Mouse (Mus musculus) layer of hippocampus, adult 2 months (tissue): Measurements from ENCODE around the gene Sbno2. TPM values are rescaled to one million over a fixed set of nuclear protein-coding genes. Genes with fewer than 3 reads are reported as not detected.

ENCODE experiments used
- DNase-seq, 2 experiments: peaks; one replicate each; pipeline ENCODE4 v3.0.0; 2022; ENCODE audit warnings: low spot score in 2 of 2
- H3K27ac ChIP-seq: fragments of 200-600 bp; 2 replicates; pipeline ENCODE4 v1.8.1; 2022
- H3K4me3 ChIP-seq: fragments of 200-600 bp; 2 replicates; pipeline ENCODE4 v1.8.1; 2022; ENCODE audit warnings: mild to moderate bottlenecking
- CTCF ChIP-seq: fragments of 200-600 bp; conservative IDR thresholded peaks from 2 replicates; pipeline ENCODE4 v1.8.1; 2022; ENCODE audit warnings: antibody characterized with exemption, mild to moderate bottlenecking, moderate library complexity
- total RNA-seq, 2 experiments: library from RNA; stranded (reverse); gene quantifications; 2 replicates each; pipeline ENCODE4 v1.2.3; 2021

The Sbno2 gene
- total RNA-seq, 2 experiments from 2014 or later, result 22.4 to 23.4 TPM

DNA sequence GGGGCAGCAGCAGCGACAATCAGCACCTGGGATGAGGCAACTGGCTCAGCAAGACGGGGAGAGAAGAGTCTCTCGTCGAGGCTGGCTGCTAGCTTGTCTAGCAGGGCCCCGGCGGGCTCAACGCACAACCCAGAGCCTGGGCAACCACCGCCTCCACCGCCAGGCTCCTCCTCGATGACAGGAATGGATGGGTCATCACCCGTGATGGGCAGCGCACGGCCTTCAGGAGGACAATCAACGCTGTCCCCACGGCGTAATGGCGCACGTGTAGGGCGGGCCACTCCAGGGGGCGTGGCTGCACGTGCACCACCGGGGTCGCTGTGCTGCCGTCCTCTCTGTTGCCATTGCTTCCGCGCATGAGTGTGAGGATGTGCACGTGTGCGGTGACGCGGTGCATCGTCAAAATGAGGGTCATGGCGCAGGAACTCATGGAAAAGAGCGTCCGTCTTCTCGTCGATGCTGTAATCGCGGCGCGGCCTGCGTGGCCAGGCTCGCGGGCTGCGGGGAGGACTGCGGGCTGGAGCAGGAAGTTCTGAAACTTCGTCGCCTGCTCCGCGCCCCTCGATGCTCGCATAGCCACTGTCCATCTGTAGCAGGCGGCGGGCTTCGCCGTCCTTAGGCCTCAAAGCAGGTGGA is 26.1 kb upstream of the Sbno2 start:
- Histone ChIP-seq H3K27ac (peak overlapping the region; percentile 61), H3K4me3 (no peak overlapping the region)
- no peak for TF ChIP-seq CTCF
- peak in 1 of 2 experiments; percentile 78 for DNase-seq

DNA sequence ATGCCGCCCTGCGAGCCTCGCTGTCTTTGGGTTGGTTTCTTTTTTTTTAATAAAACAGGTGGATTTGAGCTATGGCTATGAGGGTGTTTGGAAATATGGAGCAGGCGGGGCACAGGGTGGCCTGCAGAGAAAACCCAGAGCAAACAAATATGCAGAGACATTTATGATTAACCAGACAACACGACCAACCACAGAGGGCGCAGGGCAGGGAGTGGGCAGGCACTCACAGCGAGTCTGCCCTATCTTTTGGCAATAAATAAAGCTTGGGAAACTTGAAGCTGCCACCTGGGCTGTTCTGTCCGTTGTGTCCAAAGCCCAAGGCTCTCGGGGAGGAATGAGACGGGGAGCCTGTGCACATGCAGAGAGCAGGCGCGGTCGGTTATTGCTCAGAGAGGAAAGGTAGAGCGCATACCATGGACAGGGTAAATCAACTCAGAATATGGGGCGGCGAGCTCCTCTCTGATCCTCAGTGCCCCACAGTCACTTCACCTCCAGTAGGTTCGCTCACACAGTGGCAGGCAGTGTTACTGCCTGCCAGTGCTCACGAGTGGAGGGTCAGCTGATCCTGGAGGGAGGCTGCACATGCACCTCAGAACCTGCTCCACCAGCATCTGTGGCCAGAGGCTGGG is 25.1 kb upstream of the Sbno2 start:
- no peak for DNase-seq
- TF ChIP-seq CTCF, result no peak
- Histone ChIP-seq H3K27ac (peak overlapping the region; percentile 8; the same call in 1 of the 2 replicates), H3K4me3 (no peak overlapping the region)

DNA sequence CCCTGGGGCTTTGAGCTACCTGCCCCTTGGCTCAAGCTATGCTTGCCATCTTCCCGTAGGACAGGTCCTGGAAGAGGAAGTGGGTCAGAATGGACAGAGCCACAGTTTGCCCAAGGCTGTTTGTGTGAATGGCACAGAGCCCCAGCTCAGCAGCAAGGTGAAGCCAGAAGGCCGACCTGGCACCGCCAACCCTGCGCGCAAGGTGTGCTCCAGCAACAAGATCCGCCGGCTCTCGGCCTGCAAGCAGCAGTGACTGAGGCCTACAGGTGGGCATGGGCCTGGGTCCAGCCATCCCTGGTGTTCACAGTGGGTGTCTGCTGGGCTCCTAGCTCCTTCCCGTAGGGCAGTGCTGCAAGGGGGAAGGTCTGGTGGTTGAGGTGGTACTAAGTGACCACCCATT is 24.5 kb upstream of the Sbno2 start:
- Histone ChIP-seq H3K27ac (peak overlapping the region; percentile 8; the same call in 1 of the 2 replicates), H3K4me3 (no peak overlapping the region)
- no peak for DNase-seq
- no peak for TF ChIP-seq CTCF

DNA sequence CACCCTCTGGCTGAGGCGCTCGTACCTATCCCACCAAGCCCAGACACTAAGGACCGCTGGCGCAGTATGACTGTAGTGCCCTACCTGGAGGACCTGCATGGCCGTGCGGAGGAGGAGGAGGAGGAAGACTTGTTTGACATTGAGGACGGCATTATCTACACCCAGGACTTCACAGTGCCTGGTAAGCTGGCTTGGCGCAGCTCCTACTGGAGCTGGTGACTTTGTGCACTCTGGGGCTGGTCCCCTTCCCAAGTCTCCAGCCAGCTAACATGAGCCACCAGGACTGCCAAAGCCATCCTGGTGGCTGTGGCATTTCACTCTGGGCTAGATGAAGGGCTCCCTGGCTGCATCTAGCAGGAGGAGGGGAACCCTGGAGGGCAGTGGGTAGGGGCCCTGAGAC is 22.5 kb upstream of the Sbno2 start:
- Histone ChIP-seq H3K27ac (peak overlapping the region; percentile 7; the same call in 1 of the 2 replicates), H3K4me3 (no peak overlapping the region)
- no peak for TF ChIP-seq CTCF
- DNase-seq, result no peak

- Histone ChIP-seq H3K4me3 (no peak overlapping the region), H3K27ac (no peak overlapping the region)
- TF ChIP-seq CTCF, result no peak
- no peak for DNase-seq
Measured at GRCm38 (mm10) chr10:80123932-80124562, 18.7 kb upstream of the Sbno2 start.

DNA sequence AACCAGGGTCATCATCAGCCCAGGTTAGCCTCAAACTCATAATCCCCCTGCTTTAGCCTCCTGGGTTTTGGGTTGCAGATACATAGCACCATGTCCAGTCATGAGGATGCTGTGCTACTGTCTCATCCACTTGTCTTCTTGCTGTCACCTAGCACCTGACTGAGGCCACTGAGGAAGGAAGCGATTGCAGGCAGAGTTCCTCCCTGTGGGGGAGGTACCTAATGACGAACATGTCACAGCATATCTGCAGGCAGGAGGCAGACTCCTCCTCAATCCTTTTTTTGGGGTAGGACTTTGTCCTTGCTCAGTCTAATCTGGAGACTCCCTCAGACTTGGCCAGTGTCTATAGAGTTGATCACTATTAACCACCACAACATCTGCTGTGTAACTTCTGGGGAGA is 16.3 kb upstream of the Sbno2 start:
- no peak for TF ChIP-seq CTCF
- H3K27ac ChIP-seq, result no peak overlapping the region
- DNase-seq, result no peak

GRCm38 (mm10) chr10:80120146-80120545 is 14.8 kb upstream of the Sbno2 start:
- Histone ChIP-seq H3K4me3 (no peak overlapping the region), H3K27ac (no peak overlapping the region)
- no peak for TF ChIP-seq CTCF

More for the DNA sequence above, 16.3 kb upstream of the Sbno2 start:
- no peak overlapping the region for H3K4me3 ChIP-seq

GRCm38 (mm10) chr10:80118552-80118951 is 13.2 kb upstream of the Sbno2 start:
- Histone ChIP-seq H3K4me3 (no peak overlapping the region; the same call in 1 of the 2 replicates), H3K27ac (no peak overlapping the region)
- no peak for DNase-seq
- no peak for TF ChIP-seq CTCF

More at GRCm38 (mm10) chr10:80120146-80120545, 14.8 kb upstream of the Sbno2 start:
- no peak for DNase-seq

- Histone ChIP-seq H3K27ac (peak overlapping the region; percentile 91), H3K4me3 (peak overlapping the region; percentile 94)
- no peak for TF ChIP-seq CTCF
- DNase-seq, result no peak
Measured at GRCm38 (mm10) chr10:80117736-80118135, 12.4 kb upstream of the Sbno2 start.

- DNase-seq, result no peak
- peak; percentile 35 for TF ChIP-seq CTCF
- peak overlapping the region; percentile 91 for H3K27ac ChIP-seq
- peak overlapping the region; percentile 94 for H3K4me3 ChIP-seq
Measured at GRCm38 (mm10) chr10:80116927-80117691, 11.7 kb upstream of the Sbno2 start.

DNA sequence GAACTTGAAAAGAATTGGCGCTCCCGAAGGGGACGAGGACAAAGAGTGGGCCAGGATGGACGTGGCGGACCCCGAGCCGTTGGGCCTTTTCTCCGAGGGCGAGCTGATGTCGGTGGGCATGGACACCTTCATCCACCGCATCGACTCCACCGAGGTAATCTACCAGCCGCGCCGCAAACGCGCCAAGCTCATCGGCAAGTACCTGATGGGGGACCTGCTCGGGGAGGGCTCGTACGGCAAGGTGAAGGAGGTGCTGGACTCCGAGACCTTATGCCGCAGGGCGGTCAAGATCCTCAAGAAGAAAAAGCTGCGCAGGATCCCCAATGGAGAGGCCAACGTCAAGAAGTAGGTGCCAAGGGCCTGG is 11.2 kb upstream of the Sbno2 start:
- no peak for TF ChIP-seq CTCF

GRCm38 (mm10) chr10:80115944-80116335 is 10.6 kb upstream of the Sbno2 start:
- TF ChIP-seq CTCF, result no peak
- H3K4me3 ChIP-seq, result peak overlapping the region; percentile 94
- no peak for DNase-seq
- H3K27ac ChIP-seq, result peak overlapping the region; percentile 91

More for the DNA sequence above, 11.2 kb upstream of the Sbno2 start:
- DNase-seq, result no peak
- peak overlapping the region; percentile 91 for H3K27ac ChIP-seq
- peak overlapping the region; percentile 94 for H3K4me3 ChIP-seq
